Mouse (Mus musculus) thymus, postnatal 14 days (tissue): ENCODE data around the gene Cmpk2.
"Not testable (repeated sequence)": the region's sequence is repeated elsewhere in the genome, so short reads cannot be mapped to it uniquely, and the experiment has no call there.

ENCODE experiments used
- DNase-seq: peaks from one replicate; pipeline ENCODE4 v3.0.0; 2021

Gene Cmpk2

GRCm38 (mm10) chr12:26485738-26486580, 17.0 kb downstream of the Cmpk2 start:
- DNase-seq: not testable (repeated sequence)

- DNase-seq: no peak
Observed at GRCm38 (mm10) chr12:26487874-26488616, 19.0 kb downstream of the Cmpk2 start.

- no peak for DNase-seq
Observed at GRCm38 (mm10) chr12:26488617-26489274, 19.7 kb downstream of the Cmpk2 start.

GRCm38 (mm10) chr12:26489942-26490341, 20.9 kb downstream of the Cmpk2 start:
- DNase-seq: peak; percentile 11

GRCm38 (mm10) chr12:26501042-26501441, 32.0 kb downstream of the Cmpk2 start:
- no peak for DNase-seq

GRCm38 (mm10) chr12:26510971-26511370, 42.0 kb downstream of the Cmpk2 start:
- no peak for DNase-seq

- no peak for DNase-seq
Observed at GRCm38 (mm10) chr12:26518206-26518605, 49.2 kb downstream of the Cmpk2 start.

DNA sequence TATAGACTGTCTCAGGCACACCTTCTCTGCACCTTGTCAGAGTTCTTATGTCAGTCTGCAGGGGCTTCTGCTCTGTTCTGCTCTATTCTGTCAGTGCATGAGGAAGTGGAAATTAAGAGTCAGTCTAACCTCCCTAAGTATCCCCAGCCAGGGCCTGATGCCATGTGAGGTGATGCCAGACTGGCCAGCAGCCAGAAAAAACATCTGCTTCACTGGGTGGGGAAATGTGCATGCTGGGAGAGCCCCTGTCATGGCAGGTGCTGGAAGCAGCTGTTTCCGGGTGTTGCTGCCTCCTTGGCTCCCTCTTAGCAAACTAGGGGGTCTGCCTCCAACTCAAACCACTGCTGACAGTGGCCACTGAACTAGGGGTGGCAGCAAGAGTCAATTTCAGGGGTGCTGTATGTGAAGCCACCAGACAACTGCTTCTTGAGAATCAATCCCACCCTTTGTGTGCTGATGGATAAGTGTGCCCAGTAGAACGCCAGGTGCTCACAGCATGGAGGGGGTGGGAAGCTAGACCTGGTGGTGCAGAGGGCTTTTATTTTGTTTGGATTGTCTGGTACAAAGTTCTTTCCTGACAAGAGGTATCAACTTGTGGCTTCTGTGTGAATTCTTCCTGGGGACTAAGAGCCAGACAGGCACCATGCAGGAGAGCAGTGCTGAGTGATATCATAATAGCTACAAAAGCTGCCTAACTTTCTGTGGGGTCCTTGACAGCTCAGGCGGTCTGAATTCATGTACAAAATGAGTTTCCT, 56.1 kb downstream of the Cmpk2 start:
- DNase-seq: peak; percentile 32

DNA sequence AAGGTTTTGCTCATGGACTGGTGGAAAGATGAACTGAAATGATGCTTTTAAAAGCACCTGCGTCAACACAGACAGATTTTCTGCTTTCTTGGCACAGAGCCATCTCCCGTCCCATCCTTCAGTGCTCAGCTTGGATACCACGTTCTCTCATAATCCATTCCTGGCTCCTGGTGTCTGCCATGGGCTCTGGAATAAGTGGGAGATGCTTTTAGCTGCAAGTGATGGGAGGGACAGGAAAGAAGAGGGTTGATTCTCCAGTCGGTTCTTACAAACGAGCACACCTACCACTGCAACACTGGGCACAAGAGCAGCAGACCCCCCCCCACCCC, 56.7 kb downstream of the Cmpk2 start:
- no peak for DNase-seq
